Mouse (Mus musculus) liver, embryonic 11.5 days (tissue): ENCODE data around the gene Trim47. TPM values are rescaled to one million over a fixed set of nuclear protein-coding genes. Genes with fewer than 3 reads are reported as not detected.

Experiments used
- ATAC-seq: fragments of 200-750 bp; cut with Nextera tagmentation; replicated peaks from 2 replicates; pipeline ENCODE4 v1.8.0; 2017; ENCODE audit warnings: moderate number of reproducible peaks, mild to moderate bottlenecking, moderate TSS enrichment, moderate library complexity; ENCODE audit not compliant: low FRiP score
- DNase-seq: peaks from one replicate; pipeline ENCODE4 v3.0.0-alpha.2; 2017; ENCODE audit warnings: low spot score
- H3K27ac ChIP-seq: fragments of 300-500 bp; sonication (generic); 2 replicates; pipeline ENCODE4 v1.5.1; 2014; ENCODE audit warnings: mild to moderate bottlenecking, low read depth, low read length, control low read depth
- H3K27me3 ChIP-seq: fragments of 300-500 bp; sonication (generic); replicated peaks from 2 replicates; pipeline ENCODE4 v1.6.1; 2014; ENCODE audit warnings: low read length, mixed read lengths; ENCODE audit not compliant: control insufficient read depth, insufficient read depth
- H3K36me3 ChIP-seq: fragments of 300-500 bp; sonication (generic); 2 replicates; pipeline ENCODE4 v1.6.1; 2014; ENCODE audit warnings: mild to moderate bottlenecking, low read length, moderate library complexity, mixed read lengths; ENCODE audit not compliant: control insufficient read depth, insufficient read depth
- H3K4me1 ChIP-seq: fragments of 300-500 bp; sonication (generic); replicated peaks from 2 replicates; pipeline ENCODE4 v1.6.1; 2014; ENCODE audit warnings: low read length, mixed read lengths; ENCODE audit not compliant: control insufficient read depth, insufficient read depth
- H3K4me2 ChIP-seq: fragments of 300-500 bp; sonication (generic); 2 replicates; pipeline ENCODE4 v1.6.1; 2014; ENCODE audit warnings: mild to moderate bottlenecking, control low read depth, moderate library complexity
- H3K4me3 ChIP-seq: fragments of 300-500 bp; sonication (generic); 2 replicates; pipeline ENCODE4 v1.5.1; 2014; ENCODE audit warnings: low read depth, low read length, control low read depth
- H3K9ac ChIP-seq: fragments of 300-500 bp; sonication (generic); 2 replicates; pipeline ENCODE4 v1.6.1; 2014; ENCODE audit warnings: low read depth, low read length, control low read depth
- H3K9me3 ChIP-seq: fragments of 300-500 bp; sonication (generic); 2 replicates; pipeline ENCODE4 v1.6.1; 2016; ENCODE audit warnings: low read length, inconsistent platforms, mixed read lengths; ENCODE audit not compliant: control insufficient read depth
- WGBS: fragments of 180-500 bp; shearing (Covaris S2); extraction: QIAGEN DNeasy Blood & Tissue Kit; methylation state at CpG from one replicate; pipeline ENCODE4 v1.1.7; 2014; 5-methylcytosine and 5-hydroxymethylcytosine counted together
- polyA plus RNA-seq: library from polyadenylated mRNA; unstranded; fragments of >200 nt; fragmentation: Nextera tagmentation; extraction: Ambion mirVana; gene quantifications from 2 replicates; pipeline ENCODE4 v1.2.1, GENCODE M21; 2014

Gene Trim47
- polyA plus RNA-seq, 1 experiment from 2014 or later = 6.6 TPM

- WGBS = 81% methylated on average over 6 of the region's 6 CpGs
- Histone ChIP-seq H3K9ac (no peak overlapping the region), H3K9me3 (no peaks in the 10 kb centered on the region), H3K36me3 (no peaks in the 10 kb centered on the region; the same call in 1 of the 2 replicates), H3K4me2 (no peak overlapping the region), H3K27me3 (no peaks in the 10 kb centered on the region), H3K27ac (no peak overlapping the region), H3K4me3 (no peak overlapping the region), H3K4me1 (peaks cover 38% of the 10 kb centered on the region)
- ATAC-seq = no peak
- DNase-seq = no peak
These were observed 37.5 kb downstream of the Trim47 start for GRCm38 (mm10) chr11:116089545-116089944.

- H3K4me2 ChIP-seq = peak overlapping the region; percentile 73; the same call in 1 of the 2 replicates
- no peak for ATAC-seq
- peaks cover 41% of the 10 kb centered on the region for H3K4me1 ChIP-seq
- no peaks in the 10 kb centered on the region for H3K9me3 ChIP-seq
- no peak overlapping the region for H3K9ac ChIP-seq
- no peak overlapping the region for H3K4me3 ChIP-seq
- H3K27ac ChIP-seq = peak overlapping the region; percentile 53; the same call in 1 of the 2 replicates
- DNase-seq = no peak
- H3K27me3 ChIP-seq = no peaks in the 10 kb centered on the region
- 48% methylated on average over 11 of the region's 11 CpGs for WGBS
- peaks cover 1% of the 10 kb centered on the region for H3K36me3 ChIP-seq
These were observed 38.1 kb downstream of the Trim47 start for GRCm38 (mm10) chr11:116088741-116089394.

GRCm38 (mm10) chr11:116088188-116088587 lies 38.8 kb downstream of the Trim47 start:
- Histone ChIP-seq H3K9me3 (no peaks in the 10 kb centered on the region), H3K4me2 (peak overlapping the region; percentile 73), H3K27me3 (no peaks in the 10 kb centered on the region), H3K4me1 (peaks cover 38% of the 10 kb centered on the region), H3K4me3 (no peak overlapping the region), H3K36me3 (peaks cover 8% of the 10 kb centered on the region), H3K9ac (no peak overlapping the region), H3K27ac (peak overlapping the region; percentile 81; the same call in 1 of the 2 replicates)
- ATAC-seq (no peak), DNase-seq (no peak)
- WGBS = 60% methylated on average over 8 of the region's 8 CpGs

GRCm38 (mm10) chr11:116087194-116088130 lies 39.5 kb downstream of the Trim47 start:
- peak overlapping the region; percentile 79 for H3K9ac ChIP-seq
- WGBS = 3% methylated on average over 31 of the region's 31 CpGs
- peaks cover 12% of the 10 kb centered on the region for H3K36me3 ChIP-seq
- ATAC-seq (peak; percentile 74), DNase-seq (peak; percentile 91)
- no peaks in the 10 kb centered on the region for H3K9me3 ChIP-seq
- peak overlapping the region; percentile 73 for H3K4me2 ChIP-seq
- H3K27me3 ChIP-seq = no peaks in the 10 kb centered on the region
- peak overlapping the region; percentile 81 for H3K27ac ChIP-seq
- H3K4me3 ChIP-seq = peak overlapping the region; percentile 61
- peaks cover 38% of the 10 kb centered on the region for H3K4me1 ChIP-seq

GRCm38 (mm10) chr11:116086258-116087193 lies 40.5 kb downstream of the Trim47 start, which contains the start of gene Wbp2:
TSS of gene Wbp2 (minus strand) at chr11:116086995.
- Histone ChIP-seq H3K36me3 (peaks cover 17% of the 10 kb centered on the region), H3K9ac (peak within 1 kb of the TSS; percentile 79), H3K4me2 (peak within 1 kb of the TSS; percentile 88), H3K27ac (peak within 1 kb of the TSS; percentile 81), H3K9me3 (no peaks in the 10 kb centered on the region), H3K27me3 (no peaks in the 10 kb centered on the region), H3K4me1 (peaks cover 38% of the 10 kb centered on the region), H3K4me3 (peak within 1 kb of the TSS; percentile 61)
- ATAC-seq = peak; percentile 90
- WGBS = 6% methylated on average over 40 of the region's 43 CpGs
- peak; percentile 91 for DNase-seq

GRCm38 (mm10) chr11:116084166-116084565 lies 42.8 kb downstream of the Trim47 start:
- Histone ChIP-seq H3K9ac (no peak overlapping the region), H3K27ac (peak overlapping the region; percentile 60), H3K27me3 (no peaks in the 10 kb centered on the region), H3K36me3 (peaks cover 28% of the 10 kb centered on the region), H3K9me3 (no peaks in the 10 kb centered on the region), H3K4me3 (no peak overlapping the region), H3K4me1 (peaks cover 52% of the 10 kb centered on the region), H3K4me2 (no peak overlapping the region)
- no peak for ATAC-seq
- 66% methylated on average over 6 of the region's 6 CpGs for WGBS
- no peak for DNase-seq

- Histone ChIP-seq H3K27ac (no peak overlapping the region), H3K4me2 (no peak overlapping the region), H3K4me3 (no peak overlapping the region), H3K4me1 (peaks cover 56% of the 10 kb centered on the region), H3K9ac (no peak overlapping the region), H3K9me3 (no peaks in the 10 kb centered on the region), H3K36me3 (peaks cover 33% of the 10 kb centered on the region), H3K27me3 (no peaks in the 10 kb centered on the region)
- ATAC-seq = no peak
- WGBS = 90% methylated on average over 14 of the region's 14 CpGs
- no peak for DNase-seq
These were observed 43.8 kb downstream of the Trim47 start for GRCm38 (mm10) chr11:116083096-116083672.

GRCm38 (mm10) chr11:116081081-116081480 lies 45.9 kb downstream of the Trim47 start:
- Histone ChIP-seq H3K9ac (no peak overlapping the region), H3K36me3 (peaks cover 33% of the 10 kb centered on the region), H3K9me3 (no peaks in the 10 kb centered on the region), H3K27ac (no peak overlapping the region), H3K4me1 (peaks cover 65% of the 10 kb centered on the region), H3K4me3 (no peak overlapping the region), H3K27me3 (no peaks in the 10 kb centered on the region), H3K4me2 (no peak overlapping the region)
- DNase-seq (no peak), ATAC-seq (no peak)
- WGBS = 71% methylated on average over 6 of the region's 6 CpGs
